Mouse (Mus musculus) neural tube, embryonic 14.5 days (tissue): ENCODE measurements around the gene Arl3. TPM values are rescaled to one million over a fixed set of nuclear protein-coding genes. Genes with fewer than 3 reads are reported as not detected.

Experiments used
- ATAC-seq: fragments of 200-750 bp; cut with Nextera tagmentation; 2 replicates; pipeline ENCODE4 v1.8.0; 2017; ENCODE audit warnings: low read depth, mild to moderate bottlenecking, moderate TSS enrichment, moderate library complexity
- H3K27ac ChIP-seq: fragments of 300-500 bp; sonication (generic); 2 replicates; pipeline ENCODE4 v1.5.1; 2014; ENCODE audit warnings: low read depth, mild to moderate bottlenecking, control low read depth, low read length, moderate library complexity, mixed read lengths
- H3K27me3 ChIP-seq: fragments of 300-500 bp; sonication (generic); 2 replicates; pipeline ENCODE4 v1.6.1; 2014; ENCODE audit warnings: low read length; ENCODE audit not compliant: control insufficient read depth, insufficient read depth
- H3K36me3 ChIP-seq: fragments of 300-500 bp; sonication (generic); 2 replicates; pipeline ENCODE4 v1.6.1; 2014; ENCODE audit warnings: low read length, mixed read lengths; ENCODE audit not compliant: control insufficient read depth, insufficient read depth
- H3K4me1 ChIP-seq: fragments of 300-500 bp; sonication (generic); 2 replicates; pipeline ENCODE4 v1.6.1; 2014; ENCODE audit warnings: low read length; ENCODE audit not compliant: control insufficient read depth, insufficient read depth
- H3K4me2 ChIP-seq: fragments of 300-500 bp; sonication (generic); 2 replicates; pipeline ENCODE4 v1.6.1; 2014; ENCODE audit warnings: mild to moderate bottlenecking, low read depth, low read length, control low read depth
- H3K4me3 ChIP-seq: fragments of 300-500 bp; sonication (generic); 2 replicates; pipeline ENCODE4 v1.5.1; 2014; ENCODE audit warnings: low read depth, low read length, control low read depth, mixed read lengths
- H3K9ac ChIP-seq: fragments of 300-500 bp; sonication (generic); replicated peaks from 2 replicates; pipeline ENCODE4 v1.6.1; 2014; ENCODE audit warnings: low read depth, mild to moderate bottlenecking, control low read depth, low read length, mixed read lengths
- H3K9me3 ChIP-seq: fragments of 300-500 bp; sonication (generic); 2 replicates; pipeline ENCODE4 v1.6.1; 2016; ENCODE audit warnings: low read length; ENCODE audit not compliant: control insufficient read depth
- WGBS: fragments of 180-500 bp; shearing (Covaris S2); extraction: QIAGEN DNeasy Blood & Tissue Kit; methylation state at CpG from one replicate; pipeline ENCODE4 v1.1.7; 2014; 5-methylcytosine and 5-hydroxymethylcytosine counted together
- polyA plus RNA-seq: library from polyadenylated mRNA; unstranded; fragments of >200 nt; fragmentation: Nextera tagmentation; extraction: Ambion mirVana; gene quantifications from 2 replicates; pipeline ENCODE4 v1.2.1, GENCODE M21; 2014

Arl3 gene
- polyA plus RNA-seq, 1 experiment from 2014 or later: 160 TPM

- Histone ChIP-seq H3K4me1 (no peaks in the 10 kb centered on the region), H3K4me3 (no peak overlapping the region), H3K36me3 (no peaks in the 10 kb centered on the region), H3K9me3 (no peaks in the 10 kb centered on the region), H3K27me3 (no peaks in the 10 kb centered on the region), H3K27ac (no peak overlapping the region), H3K9ac (no peak overlapping the region), H3K4me2 (no peak overlapping the region)
- 72% methylated on average over 14 of the region's 14 CpGs for WGBS
- no peak for ATAC-seq
Observed at GRCm38 (mm10) chr19:46564043-46564462, 8.9 kb downstream of the Arl3 start.

- Histone ChIP-seq H3K27ac (no peak overlapping the region), H3K4me1 (no peaks in the 10 kb centered on the region), H3K27me3 (no peaks in the 10 kb centered on the region), H3K9me3 (no peaks in the 10 kb centered on the region), H3K36me3 (no peaks in the 10 kb centered on the region), H3K4me3 (no peak overlapping the region), H3K9ac (no peak overlapping the region), H3K4me2 (no peak overlapping the region)
- ATAC-seq: no peak
- WGBS: 91% methylated on average over 4 of the region's 4 CpGs
Observed at GRCm38 (mm10) chr19:46563603-46564002, 9.4 kb downstream of the Arl3 start.

GRCm38 (mm10) chr19:46562581-46563515, 10.2 kb downstream of the Arl3 start:
- ATAC-seq: no peak
- whole genome bisulfite sequencing: 89% methylated on average over 14 of the region's 14 CpGs
- H3K4me2 ChIP-seq: no peak overlapping the region
- H3K27ac ChIP-seq: no peak overlapping the region
- H3K27me3 ChIP-seq: no peaks in the 10 kb centered on the region
- H3K4me3 ChIP-seq: no peak overlapping the region
- H3K9me3 ChIP-seq: no peaks in the 10 kb centered on the region
- H3K9ac ChIP-seq: no peak overlapping the region
- H3K4me1 ChIP-seq: no peaks in the 10 kb centered on the region
- peaks cover 3% of the 10 kb centered on the region; the same call in 1 of the 2 replicates for H3K36me3 ChIP-seq

- WGBS: 47% methylated on average over 1 of the region's 1 CpGs
Observed at GRCm38 (mm10) chr19:46562132-46562531, 10.9 kb downstream of the Arl3 start.

GRCm38 (mm10) chr19:46558631-46559030, 14.4 kb downstream of the Arl3 start:
- H3K4me1 ChIP-seq: peaks cover 4% of the 10 kb centered on the region; the same call in 1 of the 2 replicates
- WGBS: 78% methylated on average over 12 of the region's 12 CpGs
- H3K9ac ChIP-seq: no peak overlapping the region
- H3K9me3 ChIP-seq: no peaks in the 10 kb centered on the region
- H3K4me3 ChIP-seq: no peak overlapping the region
- no peak overlapping the region for H3K27ac ChIP-seq
- ATAC-seq: no peak
- H3K27me3 ChIP-seq: no peaks in the 10 kb centered on the region
- H3K36me3 ChIP-seq: peaks cover 18% of the 10 kb centered on the region; the same call in 1 of the 2 replicates
- H3K4me2 ChIP-seq: no peak overlapping the region

More at GRCm38 (mm10) chr19:46562132-46562531, 10.9 kb downstream of the Arl3 start:
- Histone ChIP-seq H3K9ac (no peak overlapping the region), H3K27me3 (no peaks in the 10 kb centered on the region), H3K27ac (no peak overlapping the region), H3K4me3 (no peak overlapping the region), H3K4me2 (no peak overlapping the region), H3K9me3 (no peaks in the 10 kb centered on the region), H3K36me3 (peaks cover 9% of the 10 kb centered on the region; the same call in 1 of the 2 replicates), H3K4me1 (no peaks in the 10 kb centered on the region)
- no peak for ATAC-seq

GRCm38 (mm10) chr19:46558009-46558408, 15.0 kb downstream of the Arl3 start:
- 84% methylated on average over 8 of the region's 8 CpGs for WGBS
- H3K27ac ChIP-seq: no peak overlapping the region
- no peak overlapping the region for H3K4me3 ChIP-seq
- peaks cover 8% of the 10 kb centered on the region; the same call in 1 of the 2 replicates for H3K4me1 ChIP-seq
- H3K9me3 ChIP-seq: no peaks in the 10 kb centered on the region
- no peak overlapping the region for H3K9ac ChIP-seq
- no peak overlapping the region for H3K4me2 ChIP-seq
- H3K36me3 ChIP-seq: peaks cover 18% of the 10 kb centered on the region; the same call in 1 of the 2 replicates
- no peaks in the 10 kb centered on the region for H3K27me3 ChIP-seq
- ATAC-seq: no peak

- peaks cover 8% of the 10 kb centered on the region; the same call in 1 of the 2 replicates for H3K4me1 ChIP-seq
- peak; percentile 73; the same call in 1 of the 2 replicates for ATAC-seq
- peaks cover 42% of the 10 kb centered on the region for H3K36me3 ChIP-seq
- no peak overlapping the region for H3K4me3 ChIP-seq
- 41% methylated on average over 11 of the region's 11 CpGs for WGBS
- H3K9ac ChIP-seq: no peak overlapping the region
- peak overlapping the region; percentile 28; the same call in 1 of the 2 replicates for H3K27ac ChIP-seq
- H3K27me3 ChIP-seq: no peaks in the 10 kb centered on the region
- H3K4me2 ChIP-seq: no peak overlapping the region
- no peaks in the 10 kb centered on the region for H3K9me3 ChIP-seq
Observed at GRCm38 (mm10) chr19:46553541-46553955, 19.4 kb downstream of the Arl3 start.

GRCm38 (mm10) chr19:46552496-46552895, 20.5 kb downstream of the Arl3 start:
- Histone ChIP-seq H3K9ac (no peak overlapping the region), H3K27me3 (no peaks in the 10 kb centered on the region), H3K9me3 (no peaks in the 10 kb centered on the region), H3K4me2 (no peak overlapping the region), H3K36me3 (peaks cover 36% of the 10 kb centered on the region), H3K27ac (no peak overlapping the region), H3K4me1 (peaks cover 8% of the 10 kb centered on the region; the same call in 1 of the 2 replicates), H3K4me3 (no peak overlapping the region)
- 91% methylated on average over 3 of the region's 4 CpGs for WGBS
- no peak for ATAC-seq

- H3K36me3 ChIP-seq: peaks cover 31% of the 10 kb centered on the region
Observed at GRCm38 (mm10) chr19:46550385-46550784, 22.6 kb downstream of the Arl3 start.

More at GRCm38 (mm10) chr19:46550385-46550784, 22.6 kb downstream of the Arl3 start:
- no peak for ATAC-seq
- Histone ChIP-seq H3K27me3 (no peaks in the 10 kb centered on the region), H3K4me1 (peaks cover 8% of the 10 kb centered on the region; the same call in 1 of the 2 replicates), H3K4me2 (no peak overlapping the region), H3K4me3 (no peak overlapping the region), H3K27ac (no peak overlapping the region), H3K9ac (no peak overlapping the region), H3K9me3 (no peaks in the 10 kb centered on the region)
- 93% methylated on average over 4 of the region's 4 CpGs for WGBS
